Mouse (Mus musculus) retina, postnatal 7 days (tissue): ENCODE results near the gene Grik4.

ENCODE experiments used
- DNase-seq: peaks from one replicate; pipeline ENCODE4 v3.0.0-alpha.2; 2012; ENCODE audit warnings: low read depth, low spot score

The Grik4 gene

GRCm38 (mm10) chr9:42859959-42860794 is 84.1 kb downstream of the Grik4 start:
- no peak for DNase-seq

GRCm38 (mm10) chr9:42858998-42859690 is 85.1 kb downstream of the Grik4 start:
- no peak for DNase-seq

GRCm38 (mm10) chr9:42858576-42858975 is 85.7 kb downstream of the Grik4 start:
- no peak for DNase-seq

GRCm38 (mm10) chr9:42857756-42858155 is 86.5 kb downstream of the Grik4 start:
- DNase-seq, result no peak

- DNase-seq, result no peak
These were observed 91.2 kb downstream of the Grik4 start for GRCm38 (mm10) chr9:42853077-42853476.

- DNase-seq, result no peak
These were observed 94.2 kb downstream of the Grik4 start for GRCm38 (mm10) chr9:42850063-42850462.

- no peak for DNase-seq
These were observed 96.2 kb downstream of the Grik4 start for GRCm38 (mm10) chr9:42848061-42848460.

GRCm38 (mm10) chr9:42846676-42847425 is 97.4 kb downstream of the Grik4 start:
- no peak for DNase-seq

- DNase-seq, result no peak
These were observed 98.2 kb downstream of the Grik4 start for GRCm38 (mm10) chr9:42846139-42846538.

GRCm38 (mm10) chr9:42844301-42844700 is 100.0 kb downstream of the Grik4 start:
- no peak for DNase-seq

- no peak for DNase-seq
These were observed 106.0 kb downstream of the Grik4 start for GRCm38 (mm10) chr9:42838299-42838698.

GRCm38 (mm10) chr9:42837498-42837897 is 106.8 kb downstream of the Grik4 start:
- no peak for DNase-seq

- DNase-seq, result no peak
These were observed 112.7 kb downstream of the Grik4 start for GRCm38 (mm10) chr9:42831558-42831957.

- DNase-seq, result no peak
These were observed 125.0 kb downstream of the Grik4 start for GRCm38 (mm10) chr9:42819247-42819646.

- no peak for DNase-seq
These were observed 127.5 kb downstream of the Grik4 start for GRCm38 (mm10) chr9:42816815-42817214.

- no peak for DNase-seq
These were observed 135.1 kb downstream of the Grik4 start for GRCm38 (mm10) chr9:42809146-42809545.

- DNase-seq, result no peak
These were observed 135.9 kb downstream of the Grik4 start for GRCm38 (mm10) chr9:42808394-42808793.

- DNase-seq, result no peak
These were observed 141.2 kb downstream of the Grik4 start for GRCm38 (mm10) chr9:42803061-42803491.

GRCm38 (mm10) chr9:42801929-42802328 is 142.4 kb downstream of the Grik4 start:
- DNase-seq, result no peak

GRCm38 (mm10) chr9:42800138-42800537 is 144.2 kb downstream of the Grik4 start:
- no peak for DNase-seq

GRCm38 (mm10) chr9:42799694-42800093 is 144.6 kb downstream of the Grik4 start:
- DNase-seq, result no peak

GRCm38 (mm10) chr9:42799242-42799641 is 145.1 kb downstream of the Grik4 start:
- DNase-seq, result no peak
